Mouse (Mus musculus) liver, embryonic 14.5 days (tissue): Measurements from ENCODE around the gene Dtx2.

Experiments used
- CTCF ChIP-seq: IDR thresholded peaks from 2 replicates; pipeline ENCODE4 v1.5.1; 2016; ENCODE audit warnings: antibody characterized with exemption, low read depth, control low read depth
- EP300 ChIP-seq: IDR thresholded peaks from 2 replicates; pipeline ENCODE4 v1.6.1; 2016; ENCODE audit warnings: antibody characterized with exemption, low read depth

DNA sequence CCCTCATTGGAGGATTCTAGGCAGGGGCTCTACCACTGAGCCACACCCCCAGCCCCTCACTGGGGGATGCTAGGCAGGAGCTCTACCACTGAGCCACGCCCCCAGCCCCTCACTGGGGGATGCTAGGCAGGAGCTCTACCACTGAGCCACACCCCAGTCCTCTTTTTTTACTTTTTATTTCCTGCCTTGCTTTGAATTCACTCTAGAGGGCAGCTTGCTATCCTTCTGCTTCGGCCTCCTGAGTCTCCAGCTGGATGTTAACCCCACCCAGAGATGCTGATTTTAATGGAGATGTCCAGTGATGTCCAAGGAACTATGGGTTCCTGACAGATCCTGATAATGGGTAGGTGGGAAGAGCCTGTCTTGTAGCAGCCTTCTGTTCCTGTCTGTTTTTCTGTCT is 74.8 kb downstream of the Dtx2 start:
- TF ChIP-seq CTCF (no peak), EP300 (no peak)
